Mouse (Mus musculus): ENCODE data around the gene Begain. TPM values are rescaled to one million over a fixed set of nuclear protein-coding genes. Genes with fewer than 3 reads are reported as not detected.

Gene Begain
- polyA plus RNA-seq, 1 experiment: 76.4 TPM

GRCm38 (mm10) chr12:109049949-109050348 lies 18.1 kb downstream of the Begain start:
- Histone ChIP-seq H3K4me1 (ENCODE audit: control insufficient read depth, insufficient read depth, low read length) (no peaks in the 10 kb centered on the region), H3K27me3 (ENCODE audit: control insufficient read depth, insufficient read depth, low read length) (peaks cover 4% of the 10 kb centered on the region; the same call in 1 of the 2 replicates), H3K27ac (ENCODE audit: insufficient read depth, low read length) (no peak overlapping the region), H3K4me3 (replicated peaks; ENCODE audit: insufficient read depth, low read depth, low read length) (no peak overlapping the region)
- DNase-seq: no peak
- no peak for TF ChIP-seq CTCF (IDR thresholded peaks at IDR 0.05; ENCODE audit: borderline replicate concordance, insufficient read depth, low read depth, low read length)
- TF ChIP-seq POLR2A (IDR thresholded peaks at IDR 0.05; ENCODE audit: borderline replicate concordance, insufficient read depth, low read length): no peak
- 86% methylated on average over 4 of the region's 4 CpGs for WGBS

- WGBS: 58% methylated on average over 7 of the region's 7 CpGs
- Histone ChIP-seq H3K27me3 (ENCODE audit: control insufficient read depth, insufficient read depth, low read length) (no peaks in the 10 kb centered on the region; the same call in 1 of the 2 replicates), H3K4me1 (ENCODE audit: control insufficient read depth, insufficient read depth, low read length) (no peaks in the 10 kb centered on the region), H3K4me3 (replicated peaks; ENCODE audit: insufficient read depth, low read depth, low read length) (no peak overlapping the region), H3K27ac (ENCODE audit: insufficient read depth, low read length) (no peak overlapping the region)
- no peak for DNase-seq
- TF ChIP-seq POLR2A (IDR thresholded peaks at IDR 0.05; ENCODE audit: borderline replicate concordance, insufficient read depth, low read length) (no peak), CTCF (IDR thresholded peaks at IDR 0.05; ENCODE audit: borderline replicate concordance, insufficient read depth, low read depth, low read length) (no peak)
Observed at GRCm38 (mm10) chr12:109045581-109045980, 22.4 kb downstream of the Begain start.

- Histone ChIP-seq H3K27ac (ENCODE audit: insufficient read depth, low read length) (no peak overlapping the region), H3K4me1 (ENCODE audit: control insufficient read depth, insufficient read depth, low read length) (no peaks in the 10 kb centered on the region), H3K4me3 (replicated peaks; ENCODE audit: insufficient read depth, low read depth, low read length) (no peak overlapping the region), H3K27me3 (ENCODE audit: control insufficient read depth, insufficient read depth, low read length) (no peaks in the 10 kb centered on the region; the same call in 1 of the 2 replicates)
- DNase-seq: no peak
- TF ChIP-seq POLR2A (IDR thresholded peaks at IDR 0.05; ENCODE audit: borderline replicate concordance, insufficient read depth, low read length): no peak
- peak; percentile 42; the same call in 1 of the 2 replicates for TF ChIP-seq CTCF (IDR thresholded peaks at IDR 0.05; ENCODE audit: borderline replicate concordance, insufficient read depth, low read depth, low read length)
- WGBS: 24% methylated on average over 5 of the region's 5 CpGs
Observed at GRCm38 (mm10) chr12:109044497-109044896, 23.5 kb downstream of the Begain start.

GRCm38 (mm10) chr12:109039311-109039710 lies 28.7 kb downstream of the Begain start:
- TF ChIP-seq POLR2A (IDR thresholded peaks at IDR 0.05; ENCODE audit: borderline replicate concordance, insufficient read depth, low read length) (no peak), CTCF (IDR thresholded peaks at IDR 0.05; ENCODE audit: borderline replicate concordance, insufficient read depth, low read depth, low read length) (no peak)
- no peak overlapping the region for H3K4me3 ChIP-seq (replicated peaks; ENCODE audit: insufficient read depth, low read depth, low read length)
- DNase-seq: no peak
- H3K27me3 ChIP-seq (ENCODE audit: control insufficient read depth, insufficient read depth, low read length): no peaks in the 10 kb centered on the region; the same call in 1 of the 2 replicates
- 20% methylated on average over 7 of the region's 7 CpGs for WGBS
- H3K4me1 ChIP-seq (ENCODE audit: control insufficient read depth, insufficient read depth, low read length): no peaks in the 10 kb centered on the region
- no peak overlapping the region for H3K27ac ChIP-seq (ENCODE audit: insufficient read depth, low read length)

GRCm38 (mm10) chr12:109038179-109038819 lies 29.7 kb downstream of the Begain start:
- H3K4me3 ChIP-seq (replicated peaks; ENCODE audit: insufficient read depth, low read depth, low read length): no peak overlapping the region
- TF ChIP-seq POLR2A (IDR thresholded peaks at IDR 0.05; ENCODE audit: borderline replicate concordance, insufficient read depth, low read length) (no peak), CTCF (IDR thresholded peaks at IDR 0.05; ENCODE audit: borderline replicate concordance, insufficient read depth, low read depth, low read length) (no peak)
- H3K27ac ChIP-seq (ENCODE audit: insufficient read depth, low read length): no peak overlapping the region
- H3K27me3 ChIP-seq (ENCODE audit: control insufficient read depth, insufficient read depth, low read length): no peaks in the 10 kb centered on the region; the same call in 1 of the 2 replicates
- peak; percentile 29 to 58 for DNase-seq
- no peaks in the 10 kb centered on the region for H3K4me1 ChIP-seq (ENCODE audit: control insufficient read depth, insufficient read depth, low read length)
- 12% methylated on average over 14 of the region's 14 CpGs for WGBS

- H3K27me3 ChIP-seq (ENCODE audit: control insufficient read depth, insufficient read depth, low read length): no peaks in the 10 kb centered on the region; the same call in 1 of the 2 replicates
- 90% methylated on average over 2 of the region's 2 CpGs for WGBS
Observed at GRCm38 (mm10) chr12:109037026-109037425, 31.0 kb downstream of the Begain start.

GRCm38 (mm10) chr12:109023780-109024179 lies 44.2 kb downstream of the Begain start:
- H3K27ac ChIP-seq (ENCODE audit: insufficient read depth, low read length): no peak overlapping the region
- DNase-seq: no peak
- H3K27me3 ChIP-seq (ENCODE audit: control insufficient read depth, insufficient read depth, low read length): no peaks in the 10 kb centered on the region; the same call in 1 of the 2 replicates
- H3K4me3 ChIP-seq (replicated peaks; ENCODE audit: insufficient read depth, low read depth, low read length): no peak overlapping the region
- 66% methylated on average over 9 of the region's 9 CpGs for WGBS
- no peak for TF ChIP-seq POLR2A (IDR thresholded peaks at IDR 0.05; ENCODE audit: borderline replicate concordance, insufficient read depth, low read length)
- peak; percentile 37; the same call in 1 of the 2 replicates for TF ChIP-seq CTCF (IDR thresholded peaks at IDR 0.05; ENCODE audit: borderline replicate concordance, insufficient read depth, low read depth, low read length)
- H3K4me1 ChIP-seq (ENCODE audit: control insufficient read depth, insufficient read depth, low read length): peaks cover 21% of the 10 kb centered on the region

More at GRCm38 (mm10) chr12:109037026-109037425, 31.0 kb downstream of the Begain start:
- no peak overlapping the region for H3K27ac ChIP-seq (ENCODE audit: insufficient read depth, low read length)
- TF ChIP-seq POLR2A (IDR thresholded peaks at IDR 0.05; ENCODE audit: borderline replicate concordance, insufficient read depth, low read length) (no peak), CTCF (IDR thresholded peaks at IDR 0.05; ENCODE audit: borderline replicate concordance, insufficient read depth, low read depth, low read length) (no peak)
- H3K4me3 ChIP-seq (replicated peaks; ENCODE audit: insufficient read depth, low read depth, low read length): no peak overlapping the region
- DNase-seq: no peak
- no peaks in the 10 kb centered on the region for H3K4me1 ChIP-seq (ENCODE audit: control insufficient read depth, insufficient read depth, low read length)

GRCm38 (mm10) chr12:109022966-109023365 lies 45.1 kb downstream of the Begain start:
- TF ChIP-seq CTCF (IDR thresholded peaks at IDR 0.05; ENCODE audit: borderline replicate concordance, insufficient read depth, low read depth, low read length) (no peak), POLR2A (IDR thresholded peaks at IDR 0.05; ENCODE audit: borderline replicate concordance, insufficient read depth, low read length) (no peak)
- 61% methylated on average over 5 of the region's 5 CpGs for WGBS

More at GRCm38 (mm10) chr12:109022966-109023365, 45.1 kb downstream of the Begain start:
- H3K4me3 ChIP-seq (replicated peaks; ENCODE audit: insufficient read depth, low read depth, low read length): no peak overlapping the region
- H3K4me1 ChIP-seq (ENCODE audit: control insufficient read depth, insufficient read depth, low read length): peaks cover 21% of the 10 kb centered on the region
- DNase-seq: no peak
- H3K27ac ChIP-seq (ENCODE audit: insufficient read depth, low read length): no peak overlapping the region
- no peaks in the 10 kb centered on the region; the same call in 1 of the 2 replicates for H3K27me3 ChIP-seq (ENCODE audit: control insufficient read depth, insufficient read depth, low read length)

Measured in cerebellum, adult 2 months (tissue).